Mouse (Mus musculus) lung, postnatal 0 days (tissue): Measurements from ENCODE around the gene Klk8.

Experiments used
- CTCF ChIP-seq: IDR thresholded peaks from 2 replicates; pipeline ENCODE4 v1.5.1; 2016; ENCODE audit warnings: antibody characterized with exemption, mild to moderate bottlenecking
- EP300 ChIP-seq: IDR thresholded peaks from 2 replicates; pipeline ENCODE4 v1.6.1; 2016; ENCODE audit warnings: antibody characterized with exemption, mild to moderate bottlenecking, control low read depth

- TF ChIP-seq CTCF, result no peak
- TF ChIP-seq EP300, result no peak
Observed at GRCm38 (mm10) chr7:43775311-43776057, 21.9 kb upstream of the Klk8 start.
